Mouse (Mus musculus): Measurements from ENCODE around the gene Ing1.

GRCm38 (mm10) chr8:11572428-11572827 lies 17.1 kb downstream of the Ing1 start:
- no peak for TF ChIP-seq CTCF (IDR thresholded peaks at IDR 0.05; ENCODE audit: low read depth)
- no peak for TF ChIP-seq EP300 (IDR thresholded peaks at IDR 0.05; ENCODE audit: low read depth)
